9 mouse cellular contexts compared by ENCODE assay signal in genomic region chr7:140035456-140035855, GRCm38 (mm10). TPM values are rescaled to one million over a fixed set of nuclear protein-coding genes. Genes with fewer than 3 reads are reported as not detected.
DNase-seq lines count a peak whose midpoint lies in the region; ATAC-seq and TF ChIP-seq lines count a peak whose summit lies in the region.
"Had no signal": no experiment of that assay in that cellular context is flagged by ENCODE, and none has a peak within 500 bp of the region (broad histone marks: within the 10 kb centered on the region; RNA-seq: fewer than 3 reads in every experiment).

No protein-coding gene starts in this region.

- peaks cover 61% of the 10 kb centered on the region for H3K36me3 ChIP-seq in embryonic facial prominence, embryonic 10.5 days (replicated peaks)
- peaks cover 27% of the 10 kb centered on the region for H3K36me3 ChIP-seq in hindbrain, postnatal 0 days (ENCODE audit: insufficient read depth, low read length)
- H3K36me3 ChIP-seq in myocyte (ENCODE audit: control insufficient read depth, insufficient read depth): no peaks in the 10 kb centered on the region

- no peak for TF ChIP-seq POLR2A in myocyte (IDR thresholded peaks at IDR 0.05; ENCODE audit: insufficient read length, low read depth)

- H3K4me1 ChIP-seq in embryonic facial prominence, embryonic 10.5 days: peaks cover 19% of the 10 kb centered on the region
- H3K4me1 ChIP-seq in hindbrain, postnatal 0 days (ENCODE audit: insufficient read depth, low read length): peaks cover 7% of the 10 kb centered on the region

- DNase-seq in layer of hippocampus, adult 2 months (ENCODE audit: low spot score in 2 of 2): no peak
- no peak for DNase-seq in layer of hippocampus, adult 9-10 months (ENCODE audit: low spot score)
- no peak for DNase-seq in embryonic facial prominence, embryonic 10.5 days (ENCODE audit: low spot score)
- no peak for DNase-seq in hindbrain, postnatal 0 days (ENCODE audit: low spot score)
- no peak for DNase-seq in gastrocnemius, postnatal 25 days
- DNase-seq in gastrocnemius, adult 8-10 months (ENCODE audit: low spot score in 2 of 2): no peak
- no peak for DNase-seq in ovary, postnatal 10 days (ENCODE audit: low spot score)

- no peaks in the 10 kb centered on the region for H3K27me3 ChIP-seq in embryonic facial prominence, embryonic 10.5 days (replicated peaks; ENCODE audit: low read depth, poor library complexity, severe bottlenecking)
- H3K27me3 ChIP-seq in hindbrain, postnatal 0 days (ENCODE audit: insufficient read depth, low read length): no peaks in the 10 kb centered on the region
- H3K27me3 ChIP-seq in myocyte (ENCODE audit: control insufficient read depth, insufficient read depth, insufficient read length): no peaks in the 10 kb centered on the region

- 25% methylated on average over 7 of the region's 7 CpGs for WGBS in embryonic facial prominence, embryonic 10.5 days
- WGBS in hindbrain, postnatal 0 days: 19% methylated on average over 7 of the region's 7 CpGs

- peak overlapping the region; percentile 36 for H3ac ChIP-seq in myocyte (ENCODE audit: control insufficient read depth, insufficient read length)

- peak overlapping the region; percentile 98; the same call in 1 of the 2 replicates for H3K27ac ChIP-seq in layer of hippocampus, adult 2 months
- H3K27ac ChIP-seq in embryonic facial prominence, embryonic 10.5 days (replicated peaks): peak overlapping the region; percentile 98
- H3K27ac ChIP-seq in hindbrain, postnatal 0 days: peak overlapping the region; percentile 87; the same call in 1 of the 2 replicates

- H3K9ac ChIP-seq in hindbrain, postnatal 0 days (replicated peaks; ENCODE audit: low read length): peak overlapping the region; percentile 77

- no peaks in the 10 kb centered on the region for H3K9me3 ChIP-seq in embryonic facial prominence, embryonic 10.5 days
- no peaks in the 10 kb centered on the region for H3K9me3 ChIP-seq in hindbrain, postnatal 0 days (ENCODE audit: low read length)

- H3K4me3 ChIP-seq in layer of hippocampus, adult 2 months: peak overlapping the region; percentile 78
- H3K4me3 ChIP-seq in embryonic facial prominence, embryonic 10.5 days: peak overlapping the region; percentile 93
- peak overlapping the region; percentile 62 for H3K4me3 ChIP-seq in hindbrain, postnatal 0 days (ENCODE audit: low read length)
- H3K4me3 ChIP-seq in myocyte: peak overlapping the region; percentile 62

- peaks cover 11% of the 10 kb centered on the region for H3K79me2 ChIP-seq in myocyte (ENCODE audit: control insufficient read depth, insufficient read depth)

- TF ChIP-seq CTCF in layer of hippocampus, adult 2 months (conservative IDR thresholded peaks at IDR 0.05): no peak
- TF ChIP-seq CTCF in hindbrain, postnatal 0 days (IDR thresholded peaks at IDR 0.05; ENCODE audit: low read depth): no peak

- peak overlapping the region; percentile 77 for H3K4me2 ChIP-seq in hindbrain, postnatal 0 days (ENCODE audit: low read depth, low read length)
- peak overlapping the region; percentile 82 for H3K4me2 ChIP-seq in myocyte (ENCODE audit: low read depth)

- no peak for ATAC-seq in hindbrain, postnatal 0 days

TF ChIP-seq in myocyte, 11 proteins besides CTCF, POLR2A, EP300 and RAD21:
- no peak for TF ChIP-seq REST (IDR thresholded peaks at IDR 0.05; ENCODE audit: insufficient read depth, insufficient read length)
- no peak for TF ChIP-seq POLR2AphosphoS2 (IDR thresholded peaks at IDR 0.05; ENCODE audit: insufficient read length, low read depth)
- TF ChIP-seq USF1 (IDR thresholded peaks at IDR 0.05; ENCODE audit: low read depth): no peak
- no peak for TF ChIP-seq SRF (IDR thresholded peaks at IDR 0.05; ENCODE audit: control insufficient read depth, insufficient read length, low read depth)
- TF ChIP-seq CEBPB (IDR thresholded peaks at IDR 0.05; ENCODE audit: insufficient read depth, poor library complexity, severe bottlenecking): no peak
- TF ChIP-seq TCF12 (IDR thresholded peaks at IDR 0.05; ENCODE audit: insufficient read depth, poor library complexity, severe bottlenecking): no peak
- TF ChIP-seq E2F4 (IDR thresholded peaks at IDR 0.05; ENCODE audit: insufficient read depth): no peak
- TF ChIP-seq MYOD1 (IDR thresholded peaks at IDR 0.05; ENCODE audit: control insufficient read depth in 1 of 3, insufficient read length in 2 of 3, low read depth in 2 of 3): no peak
- TF ChIP-seq MAX (IDR thresholded peaks at IDR 0.05; ENCODE audit: low read depth): no peak
- no peak for TF ChIP-seq MYOG (IDR thresholded peaks at IDR 0.05; ENCODE audit: control insufficient read depth in 1 of 3, insufficient read depth in 1 of 3, insufficient read length in 2 of 3, low read depth in 2 of 3)
- TF ChIP-seq TCF3 (IDR thresholded peaks at IDR 0.05; ENCODE audit: insufficient read length, low read depth): no peak

RNA-seq across cellular contexts. Expression of gene Zfp511, which starts 0.7 kb away (rescaled TPM):
- 10 to 100 TPM; 24.8 to 28.7 TPM for total RNA-seq in layer of hippocampus, adult 2 months (2021)
- polyA plus RNA-seq in embryonic facial prominence, embryonic 10.5 days (2016; fragmentation: Nextera tagmentation; extraction: Ambion mirVana): 39.2 and 42.7 TPM in 2 replicates
- total RNA-seq in hindbrain, postnatal 0 days (2014; rRNA removed): 23.3 and 42.9 TPM in 2 replicates
- 60.5 and 63.9 TPM in 2 replicates for polyA plus RNA-seq in hindbrain, postnatal 0 days (2015; fragmentation: Nextera tagmentation; extraction: Ambion mirVana)
- 25.2 TPM for polyA plus RNA-seq in myocyte (2012; fragmentation: generic; extraction: Trizol)
- total RNA-seq in gastrocnemius, postnatal 25 days (2021): 1 to 10 TPM; 7.1 to 8.5 TPM
- 10 to 100 TPM in 1 of 4 experiments, 1 to 10 TPM in 3; 6.1 to 11.2 (median 8.4) TPM for total RNA-seq in gastrocnemius, adult 8-10 months (2022)

RNA-seq across cellular contexts. Expression of gene Tubgcp2, which starts 1.0 kb away (rescaled TPM):
- total RNA-seq in layer of hippocampus, adult 2 months (2021): 10 to 100 TPM; 39.9 to 40.6 TPM
- polyA plus RNA-seq in embryonic facial prominence, embryonic 10.5 days (2016; fragmentation: Nextera tagmentation; extraction: Ambion mirVana): 80.2 and 80.8 TPM in 2 replicates
- 61.7 and 63.7 TPM in 2 replicates for total RNA-seq in hindbrain, postnatal 0 days (2014; rRNA removed)
- 58.3 TPM in 2 replicates for polyA plus RNA-seq in hindbrain, postnatal 0 days (2015; fragmentation: Nextera tagmentation; extraction: Ambion mirVana)
- polyA plus RNA-seq in myocyte (2012; fragmentation: generic; extraction: Trizol): 22.1 TPM
- total RNA-seq in gastrocnemius, postnatal 25 days (2021): 10 to 100 TPM; 16.4 TPM
- 10 to 100 TPM; 19.9 to 22.3 (median 20.9) TPM for total RNA-seq in gastrocnemius, adult 8-10 months (2022)

RNA-seq across cellular contexts. Expression of gene Msx3, which starts 13.4 kb away (rescaled TPM):
- total RNA-seq in layer of hippocampus, adult 2 months (2021): under 1 TPM in 1 of 2 experiments, not detected in 1; 0.15 TPM
- polyA plus RNA-seq in embryonic facial prominence, embryonic 10.5 days (2016; fragmentation: Nextera tagmentation; extraction: Ambion mirVana): 2.6 and 9.9 TPM in 2 replicates
- 0.94 and 1.2 TPM in 2 replicates for total RNA-seq in hindbrain, postnatal 0 days (2014; rRNA removed)
- polyA plus RNA-seq in hindbrain, postnatal 0 days (2015; fragmentation: Nextera tagmentation; extraction: Ambion mirVana): 1.9 and 2.0 TPM in 2 replicates
- 0.05 TPM for polyA plus RNA-seq in myocyte (2012; fragmentation: generic; extraction: Trizol)
- not detected for total RNA-seq in gastrocnemius, postnatal 25 days (2021)
- not detected for total RNA-seq in gastrocnemius, adult 8-10 months (2022)
- polyA plus RNA-seq: large intestine, adult 2 months had no signal

RNA-seq across cellular contexts. Expression of gene Adam8, which starts 43.1 kb away (rescaled TPM):
- 1 to 10 TPM; 3.4 to 6.0 TPM for total RNA-seq in layer of hippocampus, adult 2 months (2021)
- 1.7 and 2.3 TPM in 2 replicates for polyA plus RNA-seq in embryonic facial prominence, embryonic 10.5 days (2016; fragmentation: Nextera tagmentation; extraction: Ambion mirVana)
- total RNA-seq in hindbrain, postnatal 0 days (2014; rRNA removed): 1.7 and 2.2 TPM in 2 replicates
- polyA plus RNA-seq in hindbrain, postnatal 0 days (2015; fragmentation: Nextera tagmentation; extraction: Ambion mirVana): 0.48 and 0.57 TPM in 2 replicates
- 2.3 TPM for polyA plus RNA-seq in myocyte (2012; fragmentation: generic; extraction: Trizol)
- under 1 TPM; 0.29 to 0.36 TPM for total RNA-seq in gastrocnemius, postnatal 25 days (2021)
- total RNA-seq in gastrocnemius, adult 8-10 months (2022): under 1 TPM in 3 of 4 experiments, not detected in 1; 0.22 to 0.54 (median 0.39) TPM

RNA-seq across cellular contexts. Expression of gene Caly, which starts 46.9 kb away (rescaled TPM):
- 100 to 1,000 TPM; 255 to 267 TPM for total RNA-seq in layer of hippocampus, adult 2 months (2021)
- 0.98 and 1.4 TPM in 2 replicates for polyA plus RNA-seq in embryonic facial prominence, embryonic 10.5 days (2016; fragmentation: Nextera tagmentation; extraction: Ambion mirVana)
- total RNA-seq in hindbrain, postnatal 0 days (2014; rRNA removed): 422 and 452 TPM in 2 replicates
- 460 and 486 TPM in 2 replicates for polyA plus RNA-seq in hindbrain, postnatal 0 days (2015; fragmentation: Nextera tagmentation; extraction: Ambion mirVana)
- not detected for polyA plus RNA-seq in myocyte (2012; fragmentation: generic; extraction: Trizol)
- not detected for total RNA-seq in gastrocnemius, postnatal 25 days (2021)
- total RNA-seq in gastrocnemius, adult 8-10 months (2022): under 1 TPM; 0.29 to 0.78 (median 0.47) TPM
